Mouse (Mus musculus): ENCODE data around the gene Mrps6. TPM values are rescaled to one million over a fixed set of nuclear protein-coding genes. Genes with fewer than 3 reads are reported as not detected.

Mrps6 gene
- polyA plus RNA-seq, 1 experiment from 2014 or later: 77.3 TPM

- no peak overlapping the region for H3K9ac ChIP-seq (replicated peaks; ENCODE audit: low read depth)
Measured at GRCm38 (mm10) chr16:92139386-92140261, 81.6 kb downstream of the Mrps6 start.

GRCm38 (mm10) chr16:92140328-92140727 lies 82.3 kb downstream of the Mrps6 start:
- no peaks in the 10 kb centered on the region for H3K27me3 ChIP-seq (replicated peaks; ENCODE audit: insufficient read depth, low read length)
- H3K9ac ChIP-seq (replicated peaks; ENCODE audit: low read depth): no peak overlapping the region
- WGBS: 77% methylated on average over 9 of the region's 9 CpGs
- no peak overlapping the region for H3K4me2 ChIP-seq (replicated peaks; ENCODE audit: low read depth, low read length)
- H3K9me3 ChIP-seq (ENCODE audit: low read length): no peaks in the 10 kb centered on the region
- ATAC-seq (no peak), DNase-seq (ENCODE audit: low spot score) (no peak)
- no peaks in the 10 kb centered on the region for H3K4me1 ChIP-seq (ENCODE audit: insufficient read depth, low read depth, low read length)
- TF ChIP-seq EP300 (IDR thresholded peaks at IDR 0.05) (no peak), CTCF (IDR thresholded peaks at IDR 0.05) (no peak)
- H3K27ac ChIP-seq (ENCODE audit: low read length): no peak overlapping the region
- no peaks in the 10 kb centered on the region for H3K36me3 ChIP-seq (ENCODE audit: insufficient read depth, low read length)
- no peak overlapping the region for H3K4me3 ChIP-seq (ENCODE audit: low read depth, low read length)

More at GRCm38 (mm10) chr16:92139386-92140261, 81.6 kb downstream of the Mrps6 start:
- WGBS: 68% methylated on average over 15 of the region's 15 CpGs
- DNase-seq (ENCODE audit: low spot score) (no peak), ATAC-seq (no peak)
- Histone ChIP-seq H3K27me3 (replicated peaks; ENCODE audit: insufficient read depth, low read length) (no peaks in the 10 kb centered on the region), H3K27ac (ENCODE audit: low read length) (no peak overlapping the region), H3K4me2 (replicated peaks; ENCODE audit: low read depth, low read length) (no peak overlapping the region), H3K4me1 (ENCODE audit: insufficient read depth, low read depth, low read length) (no peaks in the 10 kb centered on the region), H3K36me3 (ENCODE audit: insufficient read depth, low read length) (no peaks in the 10 kb centered on the region), H3K9me3 (ENCODE audit: low read length) (no peaks in the 10 kb centered on the region), H3K4me3 (ENCODE audit: low read depth, low read length) (no peak overlapping the region)
- TF ChIP-seq CTCF (IDR thresholded peaks at IDR 0.05) (no peak), EP300 (IDR thresholded peaks at IDR 0.05) (no peak)

- ATAC-seq: no peak
- no peak for DNase-seq (ENCODE audit: low spot score)
- H3K9ac ChIP-seq (replicated peaks; ENCODE audit: low read depth): no peak overlapping the region
Measured at GRCm38 (mm10) chr16:92141021-92141420, 83.0 kb downstream of the Mrps6 start.

GRCm38 (mm10) chr16:92142426-92143012 lies 84.4 kb downstream of the Mrps6 start:
- Histone ChIP-seq H3K4me3 (ENCODE audit: low read depth, low read length) (no peak overlapping the region), H3K4me2 (replicated peaks; ENCODE audit: low read depth, low read length) (no peak overlapping the region), H3K27me3 (replicated peaks; ENCODE audit: insufficient read depth, low read length) (no peaks in the 10 kb centered on the region), H3K4me1 (ENCODE audit: insufficient read depth, low read depth, low read length) (no peaks in the 10 kb centered on the region), H3K27ac (ENCODE audit: low read length) (no peak overlapping the region), H3K9ac (replicated peaks; ENCODE audit: low read depth) (no peak overlapping the region), H3K9me3 (ENCODE audit: low read length) (no peaks in the 10 kb centered on the region), H3K36me3 (ENCODE audit: insufficient read depth, low read length) (no peaks in the 10 kb centered on the region)
- WGBS: 69% methylated on average over 9 of the region's 9 CpGs
- DNase-seq (ENCODE audit: low spot score): no peak
- no peak for ATAC-seq
- TF ChIP-seq EP300 (IDR thresholded peaks at IDR 0.05) (no peak), CTCF (IDR thresholded peaks at IDR 0.05) (no peak)

More at GRCm38 (mm10) chr16:92141021-92141420, 83.0 kb downstream of the Mrps6 start:
- H3K27me3 ChIP-seq (replicated peaks; ENCODE audit: insufficient read depth, low read length): no peaks in the 10 kb centered on the region
- H3K4me2 ChIP-seq (replicated peaks; ENCODE audit: low read depth, low read length): no peak overlapping the region
- no peak overlapping the region for H3K27ac ChIP-seq (ENCODE audit: low read length)
- H3K9me3 ChIP-seq (ENCODE audit: low read length): no peaks in the 10 kb centered on the region
- TF ChIP-seq CTCF (IDR thresholded peaks at IDR 0.05): no peak
- no peak for TF ChIP-seq EP300 (IDR thresholded peaks at IDR 0.05)
- no peak overlapping the region for H3K4me3 ChIP-seq (ENCODE audit: low read depth, low read length)
- 92% methylated on average over 12 of the region's 12 CpGs for WGBS
- no peaks in the 10 kb centered on the region for H3K4me1 ChIP-seq (ENCODE audit: insufficient read depth, low read depth, low read length)
- H3K36me3 ChIP-seq (ENCODE audit: insufficient read depth, low read length): no peaks in the 10 kb centered on the region

- H3K9me3 ChIP-seq (ENCODE audit: low read length): no peaks in the 10 kb centered on the region
- no peaks in the 10 kb centered on the region for H3K36me3 ChIP-seq (ENCODE audit: insufficient read depth, low read length)
- H3K4me1 ChIP-seq (ENCODE audit: insufficient read depth, low read depth, low read length): no peaks in the 10 kb centered on the region
- H3K4me3 ChIP-seq (ENCODE audit: low read depth, low read length): no peak overlapping the region
- no peaks in the 10 kb centered on the region for H3K27me3 ChIP-seq (replicated peaks; ENCODE audit: insufficient read depth, low read length)
- no peak overlapping the region for H3K4me2 ChIP-seq (replicated peaks; ENCODE audit: low read depth, low read length)
- no peak for DNase-seq (ENCODE audit: low spot score)
- TF ChIP-seq CTCF (IDR thresholded peaks at IDR 0.05) (no peak), EP300 (IDR thresholded peaks at IDR 0.05) (no peak)
- no peak for ATAC-seq
- no peak overlapping the region for H3K27ac ChIP-seq (ENCODE audit: low read length)
- 80% methylated on average over 12 of the region's 12 CpGs for WGBS
- H3K9ac ChIP-seq (replicated peaks; ENCODE audit: low read depth): no peak overlapping the region
Measured at GRCm38 (mm10) chr16:92147631-92148366, 89.7 kb downstream of the Mrps6 start.

GRCm38 (mm10) chr16:92148367-92148728 lies 90.3 kb downstream of the Mrps6 start:
- H3K36me3 ChIP-seq (ENCODE audit: insufficient read depth, low read length): no peaks in the 10 kb centered on the region
- no peak for DNase-seq (ENCODE audit: low spot score)
- H3K27me3 ChIP-seq (replicated peaks; ENCODE audit: insufficient read depth, low read length): no peaks in the 10 kb centered on the region
- no peak overlapping the region for H3K4me2 ChIP-seq (replicated peaks; ENCODE audit: low read depth, low read length)
- H3K9me3 ChIP-seq (ENCODE audit: low read length): no peaks in the 10 kb centered on the region
- WGBS: 67% methylated on average over 2 of the region's 2 CpGs
- H3K4me1 ChIP-seq (ENCODE audit: insufficient read depth, low read depth, low read length): no peaks in the 10 kb centered on the region
- no peak for ATAC-seq
- no peak for TF ChIP-seq CTCF (IDR thresholded peaks at IDR 0.05)
- TF ChIP-seq EP300 (IDR thresholded peaks at IDR 0.05): no peak
- H3K27ac ChIP-seq (ENCODE audit: low read length): no peak overlapping the region
- H3K9ac ChIP-seq (replicated peaks; ENCODE audit: low read depth): no peak overlapping the region
- no peak overlapping the region for H3K4me3 ChIP-seq (ENCODE audit: low read depth, low read length)

All from lung, postnatal 0 days (tissue).